Mouse (Mus musculus) liver, adult 2 months (tissue): Measurements from ENCODE around the gene Synm. TPM values are rescaled to one million over a fixed set of nuclear protein-coding genes. Genes with fewer than 3 reads are reported as not detected.

Experiments
- DNase-seq: peaks from one replicate; pipeline ENCODE4 v3.0.0-alpha.2; 2011; ENCODE audit warnings: low read depth, low spot score; ENCODE audit errors: extremely low read depth
- H3K27ac ChIP-seq: fragments of 200-500 bp; replicated peaks from 2 replicates; pipeline ENCODE4 v1.5.1; 2012; ENCODE audit warnings: low read depth, mild to moderate bottlenecking, control low read depth, inconsistent platforms, low read length; ENCODE audit not compliant: insufficient read depth
- H3K27me3 ChIP-seq: fragments of 200-500 bp; 2 replicates; pipeline ENCODE4 v1.6.1; 2012; ENCODE audit warnings: mild to moderate bottlenecking, moderate library complexity, low read length, inconsistent platforms; ENCODE audit not compliant: control insufficient read depth, insufficient read depth
- H3K36me3 ChIP-seq: fragments of 200-500 bp; 2 replicates; pipeline ENCODE4 v1.6.1; 2012; ENCODE audit warnings: low read length, inconsistent platforms; ENCODE audit not compliant: control insufficient read depth, insufficient read depth
- H3K4me1 ChIP-seq: fragments of 200-500 bp; 2 replicates; pipeline ENCODE4 v1.6.1; 2011; ENCODE audit warnings: low read length; ENCODE audit not compliant: control insufficient read depth, insufficient read depth
- H3K4me3 ChIP-seq: fragments of 200-500 bp; 2 replicates; pipeline ENCODE4 v1.5.1; 2011; ENCODE audit warnings: low read depth, mild to moderate bottlenecking, control low read depth, low read length, moderate library complexity; ENCODE audit not compliant: insufficient read depth
- H3K79me2 ChIP-seq: fragments of 200-500 bp; 2 replicates; pipeline ENCODE4 v1.6.1; 2012; ENCODE audit warnings: inconsistent platforms, mild to moderate bottlenecking, low read length, moderate library complexity; ENCODE audit not compliant: control insufficient read depth, insufficient read depth
- H3K9ac ChIP-seq: fragments of 200-500 bp; 2 replicates; pipeline ENCODE4 v1.6.1; 2012; ENCODE audit warnings: low read depth, mild to moderate bottlenecking, control low read depth, inconsistent platforms, low read length
- CTCF ChIP-seq: fragments of 200-500 bp; IDR thresholded peaks from 2 replicates; pipeline ENCODE4 v1.5.1; 2011; ENCODE audit warnings: low read depth, low read length, control low read depth
- POLR2A ChIP-seq: fragments of 200-500 bp; IDR thresholded peaks from 2 replicates; pipeline ENCODE4 v1.6.1; 2011; ENCODE audit warnings: low read length, control low read depth; ENCODE audit not compliant: insufficient read depth; ENCODE audit errors: extremely low read depth
- WGBS: fragments of 180-500 bp; shearing (Covaris S2); methylation state at CpG from one replicate; pipeline ENCODE4 v1.1.7; 2018; 5-methylcytosine and 5-hydroxymethylcytosine counted together
- polyA plus RNA-seq: library from polyadenylated mRNA; depleted of rRNA; stranded (reverse); fragments of >200 nt; gene quantifications from 2 replicates; pipeline ENCODE4 v1.2.3, GENCODE M21; 2012
- total RNA-seq: library from RNA; depleted of rRNA; stranded (reverse); fragments of >200 nt; gene quantifications from 2 replicates; pipeline ENCODE4 v1.2.3, GENCODE M21; 2014

The Synm gene
- total and polyA plus RNA-seq, 2 experiments, result 0.12 to 0.37 TPM

DNA sequence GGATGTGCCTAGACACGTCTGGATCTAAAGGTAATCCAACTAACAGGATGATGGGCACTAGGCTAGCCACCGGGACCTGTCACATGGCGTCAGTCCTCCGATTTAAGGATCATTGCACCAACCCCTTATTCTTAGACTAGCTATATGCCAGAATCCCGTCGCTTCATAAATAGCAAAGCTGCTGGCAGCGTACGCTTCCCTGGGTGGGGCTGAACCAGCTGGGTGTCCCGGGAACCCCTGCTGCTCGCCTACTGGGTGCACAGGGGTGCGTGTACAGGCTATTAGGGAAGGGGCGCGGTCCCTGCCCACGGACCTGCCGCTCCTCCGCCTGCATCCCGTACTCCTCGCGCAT lies 1.1 kb downstream of the Synm start:
- no peak for DNase-seq
- H3K9ac ChIP-seq, result peak overlapping the region; percentile 55; the same call in 1 of the 2 replicates
- no peaks in the 10 kb centered on the region for H3K79me2 ChIP-seq
- TF ChIP-seq CTCF (no peak), POLR2A (no peak)
- H3K27ac ChIP-seq, result no peak overlapping the region
- WGBS, result 7% methylated on average over 19 of the region's 19 CpGs
- H3K4me1 ChIP-seq, result peaks cover 7% of the 10 kb centered on the region
- peaks cover 4% of the 10 kb centered on the region; the same call in 1 of the 2 replicates for H3K27me3 ChIP-seq
- H3K4me3 ChIP-seq, result peak overlapping the region; percentile 55; the same call in 1 of the 2 replicates
- H3K36me3 ChIP-seq, result no peaks in the 10 kb centered on the region

- Histone ChIP-seq H3K4me3 (no peak overlapping the region), H3K36me3 (no peaks in the 10 kb centered on the region), H3K27ac (no peak overlapping the region), H3K4me1 (peaks cover 7% of the 10 kb centered on the region), H3K27me3 (peaks cover 4% of the 10 kb centered on the region; the same call in 1 of the 2 replicates), H3K79me2 (no peaks in the 10 kb centered on the region), H3K9ac (no peak overlapping the region)
- WGBS, result 87% methylated on average over 5 of the region's 5 CpGs
- TF ChIP-seq CTCF, result no peak
- no peak for TF ChIP-seq POLR2A
- no peak for DNase-seq
Observed at GRCm38 (mm10) chr7:67756636-67757035, 2.9 kb downstream of the Synm start.

- Histone ChIP-seq H3K4me3 (no peak overlapping the region), H3K27ac (no peak overlapping the region), H3K79me2 (no peaks in the 10 kb centered on the region), H3K9ac (no peak overlapping the region), H3K36me3 (no peaks in the 10 kb centered on the region), H3K4me1 (peaks cover 7% of the 10 kb centered on the region), H3K27me3 (peaks cover 4% of the 10 kb centered on the region; the same call in 1 of the 2 replicates)
- WGBS, result 76% methylated on average over 7 of the region's 7 CpGs
- TF ChIP-seq CTCF (no peak), POLR2A (no peak)
- DNase-seq, result peak; percentile 18
Observed at GRCm38 (mm10) chr7:67755366-67755765, 4.2 kb downstream of the Synm start.

DNA sequence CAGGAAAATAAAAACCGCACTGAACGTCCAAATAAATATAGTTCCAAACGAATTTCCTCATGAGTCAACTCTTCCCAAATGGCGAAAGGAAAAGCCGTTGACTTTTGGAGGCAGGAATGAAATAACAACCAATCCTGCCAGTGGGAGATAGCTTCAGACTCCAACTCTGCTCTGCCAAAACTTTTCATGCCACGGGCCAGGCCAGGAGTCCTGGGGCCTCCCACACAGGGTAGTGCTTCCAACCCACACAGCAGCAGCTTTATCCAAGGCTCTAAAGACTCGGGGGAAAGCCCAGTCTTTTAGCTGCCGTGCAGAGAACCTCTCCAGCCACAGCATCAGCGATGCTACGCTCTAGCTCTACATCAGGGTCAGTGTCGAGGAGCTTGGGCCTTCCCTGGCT lies 4.9 kb downstream of the Synm start:
- H3K9ac ChIP-seq, result no peak overlapping the region
- no peak overlapping the region for H3K27ac ChIP-seq
- 80% methylated on average over 11 of the region's 11 CpGs for WGBS
- H3K36me3 ChIP-seq, result no peaks in the 10 kb centered on the region
- H3K27me3 ChIP-seq, result peaks cover 4% of the 10 kb centered on the region; the same call in 1 of the 2 replicates
- TF ChIP-seq POLR2A, result no peak
- TF ChIP-seq CTCF, result no peak
- peaks cover 7% of the 10 kb centered on the region for H3K4me1 ChIP-seq
- no peaks in the 10 kb centered on the region for H3K79me2 ChIP-seq
- no peak overlapping the region for H3K4me3 ChIP-seq
- DNase-seq, result no peak

GRCm38 (mm10) chr7:67749441-67750239 lies 9.9 kb downstream of the Synm start:
- no peak overlapping the region for H3K27ac ChIP-seq

DNA sequence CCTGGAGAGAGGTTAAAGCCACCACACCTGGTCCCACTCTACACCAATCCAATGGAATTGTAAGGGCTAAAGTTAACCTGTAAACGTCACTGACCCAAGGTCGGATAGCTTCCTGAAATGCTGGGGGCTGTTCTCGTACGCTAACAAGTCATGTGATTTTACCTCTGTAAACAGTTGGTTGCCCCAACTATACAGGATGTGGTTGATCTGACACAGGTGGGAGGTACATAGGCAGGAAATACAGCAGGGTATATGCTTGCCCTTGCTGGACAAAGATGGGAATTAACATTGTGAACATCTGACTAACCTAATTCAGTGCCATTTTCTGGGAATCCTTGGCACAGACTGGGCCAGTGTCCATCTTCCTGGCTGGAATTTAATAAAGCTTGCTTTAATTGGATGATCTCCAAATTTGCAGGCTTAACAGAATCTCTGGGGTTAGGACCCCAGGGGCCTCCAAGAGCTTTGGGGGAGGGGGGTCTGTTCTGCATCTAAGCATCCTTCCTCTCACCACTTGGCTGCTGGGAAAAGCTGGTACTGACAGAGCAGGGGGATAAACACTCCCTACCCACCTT lies 11.7 kb downstream of the Synm start:
- Histone ChIP-seq H3K9ac (no peak overlapping the region), H3K4me3 (no peak overlapping the region), H3K4me1 (no peaks in the 10 kb centered on the region), H3K27ac (no peak overlapping the region), H3K79me2 (no peaks in the 10 kb centered on the region), H3K36me3 (no peaks in the 10 kb centered on the region), H3K27me3 (no peaks in the 10 kb centered on the region)
- DNase-seq, result no peak
- no peak for TF ChIP-seq CTCF
- no peak for TF ChIP-seq POLR2A
- 79% methylated on average over 4 of the region's 4 CpGs for WGBS

More at GRCm38 (mm10) chr7:67749441-67750239, 9.9 kb downstream of the Synm start:
- DNase-seq, result no peak
- 87% methylated on average over 4 of the region's 4 CpGs for WGBS
- no peaks in the 10 kb centered on the region for H3K4me1 ChIP-seq
- TF ChIP-seq CTCF (no peak), POLR2A (no peak)
- no peaks in the 10 kb centered on the region for H3K36me3 ChIP-seq
- H3K9ac ChIP-seq, result no peak overlapping the region
- H3K27me3 ChIP-seq, result no peaks in the 10 kb centered on the region
- no peaks in the 10 kb centered on the region for H3K79me2 ChIP-seq
- no peak overlapping the region for H3K4me3 ChIP-seq
